Mouse (Mus musculus): ENCODE results near the gene Hsf5.

- TF ChIP-seq CTCF (IDR thresholded peaks at IDR 0.05; ENCODE audit: low read depth) = no peak
- no peak for TF ChIP-seq EP300 (IDR thresholded peaks at IDR 0.05; ENCODE audit: low read depth)
Observed at GRCm38 (mm10) chr11:87667107-87668090, 50.4 kb downstream of the Hsf5 start.

All from liver, embryonic 14.5 days (tissue).